ENCODE assay signal across 23 mouse cellular contexts in the genomic region with DNA sequence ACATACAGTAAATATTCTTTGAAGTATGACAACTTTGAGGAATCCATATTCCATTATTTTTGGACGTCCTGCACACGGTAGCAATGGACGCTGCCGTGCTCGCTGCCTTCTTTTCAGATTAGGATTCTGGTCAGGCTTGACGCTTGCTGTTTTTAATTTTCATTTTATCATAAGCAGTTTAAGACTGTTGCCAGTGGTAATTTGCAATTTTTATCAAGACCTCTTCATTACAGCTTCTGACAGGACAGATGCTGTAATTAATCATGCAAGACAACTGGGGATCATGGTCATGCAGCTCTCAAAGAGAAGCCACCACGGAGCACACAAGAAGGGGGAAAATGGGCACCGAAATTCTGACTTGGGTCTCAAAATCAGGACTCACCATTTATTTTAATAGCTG.
DNase-seq lines count a peak whose midpoint lies in the region; ATAC-seq lines count a peak whose summit lies in the region.
"Had no signal": no experiment of that assay in that cellular context is flagged by ENCODE, and none has a peak within 500 bp of the region (broad histone marks: within the 10 kb centered on the region; RNA-seq: fewer than 3 reads in every experiment).

No protein-coding gene starts in this region.

- H3K27me3 ChIP-seq in neural tube, embryonic 13.5 days, result no peaks in the 10 kb centered on the region
- no peaks in the 10 kb centered on the region for H3K27me3 ChIP-seq in hindbrain, embryonic 15.5 days
- no peaks in the 10 kb centered on the region for H3K27me3 ChIP-seq in midbrain, embryonic 13.5 days
- H3K27me3 ChIP-seq: heart, embryonic 15.5 days; liver, embryonic 12.5 days; stomach, embryonic 15.5 days had no signal

- peak overlapping the region; percentile 65 for H3K27ac ChIP-seq in neural tube, embryonic 13.5 days (replicated peaks)
- 0 out of 2 replicates have a peak overlapping the region, but pooled peaks have one; percentile 32 for H3K27ac ChIP-seq in hindbrain, embryonic 15.5 days (replicated peaks)
- peak overlapping the region; percentile 77 for H3K27ac ChIP-seq in midbrain, embryonic 13.5 days
- H3K27ac ChIP-seq: embryonic facial prominence, embryonic 12.5 days; heart, embryonic 15.5 days; limb, embryonic 13.5 days; liver, embryonic 12.5 days; stomach, embryonic 15.5 days had no signal

- no peak overlapping the region for H3K9ac ChIP-seq in neural tube, embryonic 13.5 days
- H3K9ac ChIP-seq in hindbrain, embryonic 15.5 days, result no peak overlapping the region
- no peak overlapping the region for H3K9ac ChIP-seq in midbrain, embryonic 13.5 days (replicated peaks)
- H3K9ac ChIP-seq: embryonic facial prominence, embryonic 12.5 days; forebrain, postnatal 0 days; heart, embryonic 15.5 days; limb, embryonic 13.5 days; liver, embryonic 12.5 days; stomach, embryonic 15.5 days had no signal

- 34% methylated on average over 8 of the region's 8 CpGs for WGBS in neural tube, embryonic 13.5 days
- 23% methylated on average over 8 of the region's 8 CpGs for WGBS in hindbrain, embryonic 15.5 days
- 40% methylated on average over 8 of the region's 8 CpGs for WGBS in midbrain, embryonic 13.5 days

- peaks cover 23% of the 10 kb centered on the region for H3K36me3 ChIP-seq in neural tube, embryonic 13.5 days
- peaks cover 3% of the 10 kb centered on the region; the same call in 1 of the 2 replicates for H3K36me3 ChIP-seq in hindbrain, embryonic 15.5 days
- peaks cover 28% of the 10 kb centered on the region for H3K36me3 ChIP-seq in midbrain, embryonic 13.5 days
- H3K36me3 ChIP-seq: liver, embryonic 12.5 days had no signal

- no peak for ATAC-seq in neural tube, embryonic 13.5 days (ENCODE audit: low read depth)
- ATAC-seq in hindbrain, embryonic 15.5 days (ENCODE audit: low FRiP score, low read depth), result no peak
- no peak for ATAC-seq in midbrain, embryonic 13.5 days
- ATAC-seq: forebrain, postnatal 0 days; liver, embryonic 12.5 days had no signal

- H3K9me3 ChIP-seq in neural tube, embryonic 13.5 days, result no peaks in the 10 kb centered on the region
- no peaks in the 10 kb centered on the region for H3K9me3 ChIP-seq in hindbrain, embryonic 15.5 days
- H3K9me3 ChIP-seq in midbrain, embryonic 13.5 days, result no peaks in the 10 kb centered on the region
- H3K9me3 ChIP-seq: embryonic facial prominence, embryonic 12.5 days; heart, embryonic 15.5 days; limb, embryonic 13.5 days; liver, embryonic 12.5 days; stomach, embryonic 15.5 days had no signal

- DNase-seq in neural tube, embryonic 10.5 days (ENCODE audit: extremely low spot score, low spot score), result no peak
- DNase-seq in heart, adult 11 months, result no peak
- DNase-seq in frontal cortex, postnatal 36 days (ENCODE audit: low spot score in 2 of 2), result no peak
- DNase-seq in kidney, adult 18-20 months, result no peak
- DNase-seq: adrenal gland, adult 2 months; cerebellum, adult 2 months; cerebellum, postnatal 25 days; heart, postnatal 36 days; kidney, adult 9 months; kidney, postnatal 25 days; lung, adult 18-20 months; lung, postnatal 10 days; thymus, adult 2 months; thymus, postnatal 4 days had no signal

- no peak overlapping the region for H3K4me2 ChIP-seq in neural tube, embryonic 13.5 days
- H3K4me2 ChIP-seq in hindbrain, embryonic 15.5 days, result no peak overlapping the region
- 0 out of 2 replicates have a peak overlapping the region, but pooled peaks have one; percentile 9 for H3K4me2 ChIP-seq in midbrain, embryonic 13.5 days (replicated peaks)
- H3K4me2 ChIP-seq: embryonic facial prominence, embryonic 12.5 days; heart, embryonic 15.5 days; limb, embryonic 13.5 days; liver, embryonic 12.5 days; stomach, embryonic 15.5 days had no signal

- no peak overlapping the region for H3K4me3 ChIP-seq in neural tube, embryonic 13.5 days
- no peak overlapping the region for H3K4me3 ChIP-seq in hindbrain, embryonic 15.5 days
- no peak overlapping the region for H3K4me3 ChIP-seq in midbrain, embryonic 13.5 days (replicated peaks)
- H3K4me3 ChIP-seq: embryonic facial prominence, embryonic 12.5 days; heart, embryonic 15.5 days; limb, embryonic 13.5 days; liver, embryonic 12.5 days; stomach, embryonic 15.5 days had no signal

- H3K4me1 ChIP-seq in neural tube, embryonic 13.5 days (replicated peaks), result peaks cover 63% of the 10 kb centered on the region
- peaks cover 20% of the 10 kb centered on the region for H3K4me1 ChIP-seq in hindbrain, embryonic 15.5 days (replicated peaks)
- peaks cover 59% of the 10 kb centered on the region for H3K4me1 ChIP-seq in midbrain, embryonic 13.5 days (replicated peaks)
- H3K4me1 ChIP-seq: heart, embryonic 15.5 days; liver, embryonic 12.5 days; stomach, embryonic 15.5 days had no signal
